Mouse (Mus musculus): Measurements from ENCODE around the gene 1700029J07Rik. TPM values are rescaled to one million over a fixed set of nuclear protein-coding genes. Genes with fewer than 3 reads are reported as not detected.

The 1700029J07Rik gene
- polyA plus RNA-seq, 1 experiment from 2014 or later = 2.9 TPM

GRCm38 (mm10) chr8:45934582-45935014 is 40.5 kb downstream of the 1700029J07Rik start, which contains the start of gene Ccdc110:
Ccdc110 (plus strand) TSS chr8:45934619.
- H3K27me3 ChIP-seq (replicated peaks) = no peaks in the 10 kb centered on the region
- ATAC-seq = peak; percentile 77
- peak within 1 kb of the TSS; percentile 22; the same call in 1 of the 2 replicates for H3K4me3 ChIP-seq (replicated peaks)
- 6% methylated on average over 23 of the region's 23 CpGs for WGBS
- 0 out of 2 replicates have a peak, but pooled peaks cover 3% of the 10 kb centered on the region for H3K4me1 ChIP-seq (replicated peaks)
- peak within 1 kb of the TSS; percentile 52 for H3K4me2 ChIP-seq (replicated peaks)
- no peak within 1 kb of the TSS for H3K27ac ChIP-seq
- no peak within 1 kb of the TSS for H3K9ac ChIP-seq
- H3K9me3 ChIP-seq = no peaks in the 10 kb centered on the region
- no peaks in the 10 kb centered on the region for H3K36me3 ChIP-seq

GRCm38 (mm10) chr8:45922116-45922515 is 52.9 kb downstream of the 1700029J07Rik start:
- Histone ChIP-seq H3K9ac (no peak overlapping the region), H3K9me3 (no peaks in the 10 kb centered on the region), H3K4me2 (replicated peaks) (no peak overlapping the region), H3K27ac (no peak overlapping the region), H3K36me3 (no peaks in the 10 kb centered on the region), H3K27me3 (replicated peaks) (no peaks in the 10 kb centered on the region), H3K4me1 (replicated peaks) (no peaks in the 10 kb centered on the region), H3K4me3 (replicated peaks) (no peak overlapping the region)
- WGBS = 92% methylated on average over 7 of the region's 7 CpGs
- ATAC-seq = no peak

GRCm38 (mm10) chr8:45920392-45920791 is 54.7 kb downstream of the 1700029J07Rik start:
- Histone ChIP-seq H3K27ac (no peak overlapping the region), H3K9ac (no peak overlapping the region), H3K36me3 (no peaks in the 10 kb centered on the region), H3K27me3 (replicated peaks) (no peaks in the 10 kb centered on the region), H3K9me3 (no peaks in the 10 kb centered on the region), H3K4me2 (replicated peaks) (no peak overlapping the region), H3K4me1 (replicated peaks) (no peaks in the 10 kb centered on the region), H3K4me3 (replicated peaks) (no peak overlapping the region)
- WGBS = 95% methylated on average over 7 of the region's 7 CpGs
- ATAC-seq = no peak

GRCm38 (mm10) chr8:45918891-45919290 is 56.2 kb downstream of the 1700029J07Rik start:
- H3K4me3 ChIP-seq (replicated peaks) = no peak overlapping the region
- H3K4me2 ChIP-seq (replicated peaks) = no peak overlapping the region
- ATAC-seq = no peak
- no peaks in the 10 kb centered on the region for H3K27me3 ChIP-seq (replicated peaks)
- 81% methylated on average over 15 of the region's 15 CpGs for WGBS
- H3K36me3 ChIP-seq = no peaks in the 10 kb centered on the region
- no peaks in the 10 kb centered on the region for H3K4me1 ChIP-seq (replicated peaks)
- no peak overlapping the region for H3K9ac ChIP-seq
- no peaks in the 10 kb centered on the region for H3K9me3 ChIP-seq
- H3K27ac ChIP-seq = no peak overlapping the region

GRCm38 (mm10) chr8:45917040-45917679 is 57.9 kb downstream of the 1700029J07Rik start:
- H3K36me3 ChIP-seq = no peaks in the 10 kb centered on the region
- no peaks in the 10 kb centered on the region for H3K4me1 ChIP-seq (replicated peaks)
- no peak overlapping the region for H3K9ac ChIP-seq
- H3K4me2 ChIP-seq (replicated peaks) = no peak overlapping the region
- no peak overlapping the region for H3K4me3 ChIP-seq (replicated peaks)
- H3K27ac ChIP-seq = no peak overlapping the region
- 59% methylated on average over 20 of the region's 20 CpGs for WGBS
- H3K27me3 ChIP-seq (replicated peaks) = no peaks in the 10 kb centered on the region
- no peaks in the 10 kb centered on the region for H3K9me3 ChIP-seq
- ATAC-seq = no peak

GRCm38 (mm10) chr8:45916496-45916895 is 58.6 kb downstream of the 1700029J07Rik start:
- H3K36me3 ChIP-seq = no peaks in the 10 kb centered on the region
- no peaks in the 10 kb centered on the region for H3K9me3 ChIP-seq
- no peak for ATAC-seq
- no peaks in the 10 kb centered on the region for H3K27me3 ChIP-seq (replicated peaks)
- no peaks in the 10 kb centered on the region for H3K4me1 ChIP-seq (replicated peaks)
- no peak overlapping the region for H3K4me2 ChIP-seq (replicated peaks)
- H3K4me3 ChIP-seq (replicated peaks) = no peak overlapping the region
- no peak overlapping the region for H3K27ac ChIP-seq
- WGBS = 82% methylated on average over 3 of the region's 3 CpGs
- H3K9ac ChIP-seq = no peak overlapping the region

GRCm38 (mm10) chr8:45913707-45914106 is 61.3 kb downstream of the 1700029J07Rik start:
- H3K27ac ChIP-seq = no peak overlapping the region

GRCm38 (mm10) chr8:45906251-45906619 is 68.8 kb downstream of the 1700029J07Rik start:
- no peak overlapping the region for H3K9ac ChIP-seq
- H3K4me2 ChIP-seq (replicated peaks) = no peak overlapping the region
- ATAC-seq = no peak
- H3K9me3 ChIP-seq = no peaks in the 10 kb centered on the region
- WGBS = 89% methylated on average over 4 of the region's 4 CpGs
- no peak overlapping the region for H3K27ac ChIP-seq
- H3K4me1 ChIP-seq (replicated peaks) = no peaks in the 10 kb centered on the region
- H3K4me3 ChIP-seq (replicated peaks) = no peak overlapping the region
- no peaks in the 10 kb centered on the region for H3K36me3 ChIP-seq
- H3K27me3 ChIP-seq (replicated peaks) = no peaks in the 10 kb centered on the region

More at GRCm38 (mm10) chr8:45913707-45914106, 61.3 kb downstream of the 1700029J07Rik start:
- Histone ChIP-seq H3K9ac (no peak overlapping the region), H3K27me3 (replicated peaks) (no peaks in the 10 kb centered on the region), H3K4me3 (replicated peaks) (no peak overlapping the region), H3K4me2 (replicated peaks) (no peak overlapping the region), H3K4me1 (replicated peaks) (no peaks in the 10 kb centered on the region), H3K9me3 (no peaks in the 10 kb centered on the region), H3K36me3 (no peaks in the 10 kb centered on the region)
- no peak for ATAC-seq
- 83% methylated on average over 11 of the region's 11 CpGs for WGBS

- WGBS = 67% methylated on average over 7 of the region's 7 CpGs
- Histone ChIP-seq H3K9me3 (no peaks in the 10 kb centered on the region), H3K27ac (no peak overlapping the region), H3K27me3 (replicated peaks) (no peaks in the 10 kb centered on the region), H3K4me2 (replicated peaks) (no peak overlapping the region), H3K9ac (no peak overlapping the region), H3K4me3 (replicated peaks) (no peak overlapping the region), H3K36me3 (no peaks in the 10 kb centered on the region), H3K4me1 (replicated peaks) (no peaks in the 10 kb centered on the region)
- ATAC-seq = no peak
Measured at GRCm38 (mm10) chr8:45905591-45906250, 69.3 kb downstream of the 1700029J07Rik start.

- Histone ChIP-seq H3K36me3 (no peaks in the 10 kb centered on the region), H3K4me3 (replicated peaks) (no peak overlapping the region), H3K4me1 (replicated peaks) (no peaks in the 10 kb centered on the region), H3K27ac (no peak overlapping the region), H3K9ac (no peak overlapping the region), H3K27me3 (replicated peaks) (no peaks in the 10 kb centered on the region), H3K4me2 (replicated peaks) (no peak overlapping the region), H3K9me3 (no peaks in the 10 kb centered on the region)
- ATAC-seq = no peak
- 26% methylated on average over 3 of the region's 3 CpGs for WGBS
Measured at GRCm38 (mm10) chr8:45903659-45904058, 71.4 kb downstream of the 1700029J07Rik start.

Data from intestine, embryonic 15.5 days (tissue).